Mouse (Mus musculus) layer of hippocampus, adult 9-10 months (tissue): ENCODE results near the gene Tiam1.

ENCODE experiments used
- DNase-seq: peaks from one replicate; pipeline ENCODE4 v3.0.0; 2022; ENCODE audit warnings: low spot score

Gene Tiam1

DNA sequence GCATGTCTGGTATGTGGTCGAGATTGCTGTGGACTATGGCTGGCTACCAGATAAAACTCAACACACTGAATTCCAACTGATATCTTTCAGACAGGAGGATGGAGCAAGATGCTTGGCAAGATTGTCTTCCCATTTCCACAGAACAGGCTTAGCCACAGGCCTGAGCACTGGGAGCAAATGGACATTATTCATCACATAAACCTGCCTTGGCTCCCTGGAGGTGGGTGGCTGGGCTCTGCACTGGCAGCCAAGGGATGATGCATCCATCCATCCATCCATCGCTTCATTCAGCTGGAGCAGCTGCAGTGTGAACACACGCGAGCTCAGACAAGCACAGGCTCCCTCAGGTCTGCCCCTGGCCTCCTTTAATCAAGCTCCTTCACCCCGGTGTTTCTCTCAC, 190.7 kb downstream of the Tiam1 start:
- DNase-seq = no peak

DNA sequence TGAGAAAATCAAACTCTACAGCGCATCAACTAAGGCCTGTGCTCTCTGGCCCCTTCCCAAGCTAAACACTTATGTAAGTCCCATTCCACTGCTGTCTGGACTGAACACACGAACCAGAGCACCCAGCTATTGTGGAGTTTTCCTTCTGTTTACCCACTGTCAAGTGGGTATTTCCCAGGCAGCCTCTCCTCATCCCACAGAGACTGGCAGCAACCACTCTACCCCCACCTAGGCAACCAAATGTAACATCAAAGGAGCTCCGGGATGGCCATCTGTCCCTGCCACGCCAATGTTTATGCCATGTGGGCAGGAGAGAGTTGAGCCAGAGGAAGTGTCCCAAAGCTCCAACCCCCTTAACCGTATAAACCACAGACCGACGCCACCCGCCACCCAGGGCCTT, 192.8 kb downstream of the Tiam1 start:
- DNase-seq = no peak

DNA sequence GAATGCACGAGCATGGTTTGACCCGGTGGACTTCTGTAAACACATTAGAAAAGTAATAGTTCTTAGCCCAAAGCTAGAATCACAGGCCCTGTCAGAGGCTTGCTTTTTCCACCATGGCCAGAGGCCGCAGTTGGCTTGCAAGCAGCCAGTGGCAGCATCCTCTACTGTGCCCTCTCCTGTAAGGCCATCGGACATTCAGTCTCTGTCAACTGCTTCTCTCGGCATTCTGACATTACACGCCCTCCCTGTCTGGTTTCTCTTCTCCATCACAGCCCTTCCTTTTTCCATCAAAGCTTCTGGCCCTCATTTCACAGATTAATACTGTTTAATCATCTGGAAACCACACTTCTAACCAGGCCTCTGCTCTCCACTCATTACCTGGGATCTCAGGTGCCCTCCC, 193.3 kb downstream of the Tiam1 start:
- DNase-seq = no peak

DNA sequence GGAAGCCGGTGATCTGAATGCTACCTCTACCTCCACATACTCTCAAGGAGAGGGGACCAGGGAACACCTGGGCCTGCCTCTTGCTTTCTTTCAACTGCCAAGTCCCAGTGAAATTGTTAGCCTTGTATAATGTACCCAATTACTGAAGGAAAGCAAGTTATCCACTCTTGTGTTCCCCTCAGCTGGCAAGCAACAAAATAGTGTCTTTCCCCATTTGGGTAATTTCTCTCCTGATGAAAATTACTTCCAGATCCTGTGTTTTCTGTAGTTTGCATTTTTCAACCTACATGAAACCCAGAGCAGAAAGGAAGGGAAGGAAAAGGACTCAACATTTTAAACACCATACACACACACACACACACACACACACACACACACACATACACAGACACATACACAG, 195.5 kb downstream of the Tiam1 start:
- no peak for DNase-seq

DNA sequence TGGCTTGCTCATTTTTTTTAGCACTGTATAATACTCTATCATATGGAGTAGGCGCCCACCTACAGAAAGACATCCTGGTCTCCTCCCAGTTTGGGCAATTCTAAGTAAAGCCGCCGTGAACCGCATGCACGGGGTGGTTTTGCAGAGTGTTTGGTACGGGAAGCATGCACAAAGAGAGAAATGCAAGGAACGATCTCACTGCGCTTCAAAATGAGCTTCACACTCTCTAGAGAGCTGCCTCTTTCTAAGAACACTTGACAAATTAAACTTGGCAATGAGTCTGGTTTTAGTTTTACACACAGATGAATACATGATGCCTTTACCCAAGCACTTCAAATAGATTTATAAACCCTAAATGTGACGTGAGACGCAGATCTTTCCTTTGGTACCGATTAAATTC, 196.8 kb downstream of the Tiam1 start:
- DNase-seq = no peak

DNA sequence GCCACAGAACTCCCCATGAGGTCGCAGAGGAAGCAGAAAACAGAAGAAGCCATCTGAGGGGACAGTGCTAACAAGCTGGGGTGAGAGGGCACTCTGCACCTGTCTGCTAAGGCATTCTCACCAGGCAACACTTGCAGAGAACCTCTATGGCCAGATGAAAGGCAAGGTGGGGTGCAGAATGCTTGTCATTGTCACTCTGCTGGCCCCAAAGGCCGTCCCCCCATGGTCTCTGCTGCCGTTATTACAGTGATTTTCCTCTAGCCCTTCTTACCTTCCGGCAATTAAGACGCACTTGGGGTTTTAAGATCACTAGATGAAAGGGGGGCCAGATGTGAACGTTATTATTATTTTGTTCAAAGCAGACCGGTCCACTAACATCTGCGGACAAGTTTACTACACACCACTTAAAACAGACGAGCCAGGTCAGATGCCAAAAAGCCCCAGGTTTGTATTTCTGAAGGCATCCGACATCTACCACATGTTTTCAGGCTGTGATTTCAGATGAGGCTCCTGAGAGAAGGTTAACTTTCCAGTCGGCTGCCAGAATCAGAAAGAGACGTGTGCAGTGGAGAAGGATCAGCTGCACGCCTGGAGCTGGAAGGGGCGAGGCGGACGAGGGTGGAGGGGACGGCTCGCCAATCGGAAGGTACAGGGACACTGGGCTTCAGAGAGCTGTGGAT, 198.8 kb downstream of the Tiam1 start:
- DNase-seq = no peak

DNA sequence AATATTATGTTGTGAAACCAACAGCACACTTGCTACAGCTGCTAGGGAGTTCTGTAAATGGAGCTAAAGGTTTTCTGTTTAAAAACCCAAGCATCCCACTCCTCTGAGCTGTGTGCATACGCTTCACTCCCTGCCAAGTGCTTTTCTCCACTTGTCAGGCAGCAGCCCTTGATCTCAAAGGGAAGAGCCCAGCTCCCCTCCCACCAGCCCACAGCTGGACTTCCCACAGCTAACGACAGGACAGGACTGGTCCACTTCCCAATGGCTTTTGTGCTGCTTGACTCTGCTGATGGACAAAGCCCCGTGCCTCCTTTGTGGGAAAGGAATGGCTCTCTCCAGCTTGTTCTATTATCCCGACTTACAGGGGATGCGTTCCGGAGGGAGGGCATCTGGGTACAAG, 199.5 kb downstream of the Tiam1 start:
- no peak for DNase-seq

DNA sequence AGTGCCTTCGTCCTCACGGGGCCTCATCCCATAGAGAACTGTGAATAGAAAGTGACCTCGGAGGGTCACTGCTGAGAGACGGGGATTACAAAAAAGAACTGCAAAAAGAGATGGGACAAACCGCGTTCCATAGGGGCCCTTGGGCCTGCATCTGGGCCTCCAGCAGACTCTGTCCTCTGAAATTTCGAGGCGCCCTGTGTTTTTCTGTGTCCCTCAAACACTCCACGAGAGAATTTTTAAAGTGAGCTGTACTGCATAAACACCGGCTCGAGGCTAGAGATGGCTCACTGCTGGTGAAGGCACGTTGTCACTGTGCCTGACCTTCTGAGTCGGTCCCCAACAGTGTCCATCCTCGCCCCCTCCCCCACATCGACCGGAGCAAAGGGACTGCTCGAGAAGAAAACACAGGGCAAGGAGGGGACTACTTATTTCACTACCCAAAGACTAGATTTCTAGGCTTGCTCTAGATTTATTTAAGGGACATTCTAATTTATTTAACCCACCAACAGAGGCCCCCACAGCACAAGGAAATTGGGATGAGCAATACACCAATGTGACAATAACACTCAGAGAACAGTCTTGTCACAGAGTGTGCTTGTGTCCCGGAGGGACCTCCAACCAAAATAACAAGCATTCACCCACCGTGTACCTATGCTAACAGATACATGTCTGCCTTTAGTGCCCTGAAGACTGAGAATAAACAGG, 200.2 kb downstream of the Tiam1 start:
- no peak for DNase-seq

DNA sequence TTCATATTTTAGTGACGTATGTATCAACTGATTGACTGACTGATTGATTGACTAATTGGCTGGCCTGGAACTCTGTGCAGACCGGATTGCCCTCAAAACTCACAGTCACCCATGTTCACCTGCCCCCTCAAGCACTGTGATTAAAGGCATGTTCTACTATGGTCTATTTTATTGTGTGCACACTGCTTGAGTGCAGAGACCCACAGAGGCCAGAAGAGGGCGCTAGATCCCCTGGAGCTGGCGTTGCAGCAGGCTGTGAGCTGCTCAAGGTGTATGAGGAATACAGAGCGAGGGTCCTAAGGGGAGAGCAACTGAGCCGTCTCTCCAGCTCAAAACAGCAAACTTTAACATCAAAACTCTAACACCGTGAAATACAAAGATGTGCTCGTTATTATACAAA, 202.9 kb downstream of the Tiam1 start:
- no peak for DNase-seq

DNA sequence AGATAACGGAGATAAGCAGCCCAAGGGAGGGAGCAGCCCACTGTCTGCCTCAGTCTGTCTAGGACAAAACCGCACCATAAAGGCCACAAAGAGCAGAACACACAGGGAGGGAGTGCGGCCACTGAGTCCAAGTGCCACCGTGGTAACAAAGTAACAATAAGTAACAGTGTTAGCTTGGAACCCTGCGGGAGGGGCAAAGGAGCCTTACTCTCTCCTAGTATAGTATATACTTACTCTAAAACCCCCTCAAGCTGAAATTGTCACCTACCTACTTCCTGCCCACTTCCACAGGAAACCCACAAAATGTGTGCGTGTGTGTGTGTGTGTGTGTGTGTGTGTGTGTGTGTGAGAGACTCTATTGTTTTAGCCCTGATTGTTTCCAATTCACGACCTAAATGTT, 205.3 kb downstream of the Tiam1 start:
- DNase-seq = no peak

DNA sequence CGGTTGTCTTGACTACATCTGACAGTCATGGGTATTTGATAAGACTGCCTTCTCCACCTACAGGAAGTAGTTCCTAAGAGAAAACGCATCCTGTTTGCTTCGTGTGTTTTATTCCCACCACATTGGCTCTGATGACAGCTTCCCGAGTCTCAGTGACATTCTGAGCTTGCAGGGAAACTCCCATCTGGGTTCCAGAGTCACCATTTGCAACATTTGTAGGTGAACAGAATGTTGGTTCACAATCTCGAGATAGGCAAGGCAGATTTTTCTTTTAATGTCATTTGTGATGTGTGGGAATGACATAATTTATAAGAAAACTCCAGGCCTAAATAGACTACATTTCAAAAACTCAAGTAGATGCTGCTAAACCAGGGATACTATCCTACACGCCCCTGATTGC, 207.0 kb downstream of the Tiam1 start:
- no peak for DNase-seq

DNA sequence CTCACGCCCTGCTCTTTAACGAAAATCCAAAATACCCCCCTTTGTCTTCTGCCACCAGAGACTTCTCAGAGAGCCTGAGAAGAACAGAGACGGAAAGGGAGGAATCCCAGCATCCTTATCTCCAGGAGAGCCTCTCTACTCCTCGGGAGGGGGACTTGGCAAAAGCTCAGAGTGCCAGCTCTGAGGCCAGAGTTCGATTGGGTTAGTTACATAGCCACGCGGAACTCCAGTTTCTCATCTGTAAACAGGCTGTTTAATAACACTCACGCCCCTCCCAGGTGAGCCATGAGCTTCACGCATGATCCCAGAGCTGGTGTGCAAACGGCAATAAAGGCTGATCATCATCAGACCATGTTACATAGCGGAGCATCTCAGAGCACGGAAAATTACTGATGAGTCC, 208.2 kb downstream of the Tiam1 start:
- no peak for DNase-seq

DNA sequence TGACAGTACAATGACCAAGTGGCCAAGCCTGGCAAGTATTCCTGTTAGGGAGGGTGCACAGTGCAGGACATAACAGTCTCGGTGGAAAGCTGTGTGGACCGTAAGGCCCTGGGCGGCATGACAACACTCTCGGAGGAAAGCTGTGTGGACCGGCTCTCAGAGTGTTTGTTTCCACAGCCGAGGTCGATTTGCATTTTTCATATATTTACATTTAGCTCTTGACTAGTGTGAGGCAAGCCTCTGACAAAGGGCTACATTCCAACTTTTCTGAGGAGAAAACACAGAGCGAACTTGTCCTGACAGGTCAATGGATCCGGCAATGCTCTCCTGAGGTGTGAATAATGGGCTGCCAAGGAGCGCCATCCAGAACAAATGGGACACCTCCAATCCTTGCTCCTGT, 209.0 kb downstream of the Tiam1 start:
- no peak for DNase-seq

DNA sequence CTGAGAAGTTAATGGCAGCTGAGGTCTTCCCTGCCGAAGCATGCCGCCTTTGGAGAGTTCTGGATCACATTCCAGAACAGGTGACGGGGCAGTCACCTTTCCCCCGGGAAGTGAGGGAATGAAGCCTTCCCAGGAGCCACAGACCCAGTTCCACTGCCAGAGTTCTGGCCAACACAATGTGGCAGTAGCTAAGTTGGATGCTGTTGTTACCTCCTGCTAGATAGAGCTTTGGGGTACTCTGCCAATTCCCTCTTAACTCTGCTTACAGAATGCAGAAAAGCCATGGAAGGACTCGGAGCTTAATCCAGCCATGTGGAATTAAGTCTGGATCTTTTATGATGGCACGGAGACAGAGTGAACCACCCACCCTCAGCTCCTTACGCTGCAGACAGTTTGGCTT, 209.6 kb downstream of the Tiam1 start:
- DNase-seq = no peak

DNA sequence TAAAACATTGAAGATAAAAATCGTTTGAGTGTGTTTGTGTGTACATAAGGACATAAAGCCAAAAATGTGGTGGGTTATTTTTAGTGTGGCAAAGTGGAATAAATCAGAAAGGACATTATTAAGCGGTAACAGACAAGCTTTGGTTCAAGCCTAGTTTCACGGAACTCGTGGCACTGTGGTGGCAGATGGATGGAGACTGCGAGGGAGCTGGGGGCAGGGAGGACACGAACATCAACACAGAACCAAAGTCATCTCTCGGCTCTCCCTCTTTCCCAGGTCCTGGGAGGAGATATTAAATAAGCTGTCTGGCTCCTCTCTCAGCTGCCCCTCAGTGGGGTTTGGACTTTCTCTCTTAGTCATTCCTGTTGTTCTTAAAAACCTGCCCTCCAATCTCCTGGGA, 215.0 kb downstream of the Tiam1 start:
- DNase-seq = no peak

DNA sequence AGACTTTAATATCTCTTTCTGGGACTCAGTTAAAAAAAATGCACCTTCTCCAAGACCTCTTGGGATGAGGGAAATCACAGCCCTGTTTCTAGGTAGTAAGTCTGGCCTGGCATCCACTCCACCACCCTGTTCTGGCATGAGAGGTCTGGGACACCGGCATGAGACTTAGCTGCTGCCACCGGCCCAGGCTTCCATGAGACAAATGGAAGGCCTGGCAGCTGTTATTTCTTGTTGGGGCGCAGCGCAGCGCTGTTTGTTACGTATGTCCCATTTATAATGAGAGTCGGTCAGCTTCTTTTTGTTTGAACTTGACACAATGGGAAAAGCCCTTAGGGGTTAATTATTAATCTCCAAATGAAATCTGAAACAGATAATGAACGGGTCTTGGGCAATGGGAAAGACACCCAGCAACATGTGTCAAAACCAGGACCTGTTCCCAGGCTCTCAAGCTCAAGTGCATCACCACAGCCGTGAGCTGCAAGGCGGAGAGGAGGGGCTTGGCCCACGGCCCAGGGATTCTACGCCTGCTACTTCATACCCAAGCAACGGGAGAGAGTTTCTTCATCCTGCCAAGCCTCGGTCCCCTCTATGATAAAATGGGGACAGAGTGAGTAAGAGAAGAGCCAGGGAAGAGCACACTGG, 219.2 kb downstream of the Tiam1 start:
- no peak for DNase-seq

DNA sequence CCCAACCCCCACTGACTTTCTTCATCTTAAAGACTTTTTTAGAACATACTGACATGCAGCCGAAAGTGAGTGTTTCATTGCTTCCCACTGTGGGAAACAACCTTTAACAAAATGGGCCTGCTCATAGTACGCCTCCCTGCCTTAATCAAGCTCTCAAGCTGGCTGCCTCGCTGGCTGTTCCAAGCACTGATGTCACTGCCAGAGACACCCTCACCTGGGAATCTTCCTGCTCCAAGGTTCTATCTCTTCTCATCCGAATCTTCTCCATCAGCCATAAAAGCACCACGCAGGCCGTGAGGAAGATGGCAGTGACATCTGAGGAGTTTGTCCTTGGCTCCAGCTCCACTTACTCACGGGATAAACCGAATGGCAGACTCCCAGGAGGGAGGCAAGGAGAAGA, 220.3 kb downstream of the Tiam1 start:
- no peak for DNase-seq

DNA sequence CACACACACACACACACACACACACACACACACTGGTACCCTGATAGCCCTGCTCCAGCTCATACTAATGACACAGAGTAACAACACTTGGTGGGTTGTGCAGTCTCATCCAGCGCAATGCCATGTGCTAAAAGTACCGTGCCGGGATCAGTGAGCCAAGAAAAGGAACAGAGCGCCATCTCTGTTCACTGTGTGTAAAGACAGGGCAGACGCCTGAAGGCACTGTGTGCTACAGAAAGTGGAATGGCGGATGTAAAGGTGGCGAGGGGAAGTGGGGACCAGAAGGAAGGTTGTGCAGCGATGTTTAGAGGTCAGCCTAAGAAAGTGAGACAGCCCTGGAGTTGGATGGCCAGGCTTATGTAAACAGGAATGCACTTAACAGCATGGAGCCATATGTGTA, 221.1 kb downstream of the Tiam1 start:
- DNase-seq = no peak

DNA sequence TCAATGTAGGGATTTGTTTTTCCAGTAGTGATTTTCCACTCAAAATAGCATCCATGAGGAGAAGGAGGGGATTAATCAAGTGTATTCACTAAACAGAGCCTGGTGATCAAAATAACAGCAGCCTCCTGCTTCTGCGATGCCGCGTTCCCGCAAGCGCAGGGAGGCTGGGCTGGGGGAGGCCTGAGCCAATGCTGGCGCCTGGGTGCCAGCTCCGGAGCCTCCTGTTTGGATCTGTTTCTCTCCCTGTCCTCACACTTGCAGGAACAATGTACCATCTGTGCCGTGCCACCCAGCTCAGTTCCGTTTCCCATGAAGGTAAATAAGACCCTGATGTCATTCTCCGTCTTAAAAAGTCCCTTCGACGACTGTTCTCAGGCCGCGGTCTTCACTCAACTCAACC, 222.2 kb downstream of the Tiam1 start:
- no peak for DNase-seq

DNA sequence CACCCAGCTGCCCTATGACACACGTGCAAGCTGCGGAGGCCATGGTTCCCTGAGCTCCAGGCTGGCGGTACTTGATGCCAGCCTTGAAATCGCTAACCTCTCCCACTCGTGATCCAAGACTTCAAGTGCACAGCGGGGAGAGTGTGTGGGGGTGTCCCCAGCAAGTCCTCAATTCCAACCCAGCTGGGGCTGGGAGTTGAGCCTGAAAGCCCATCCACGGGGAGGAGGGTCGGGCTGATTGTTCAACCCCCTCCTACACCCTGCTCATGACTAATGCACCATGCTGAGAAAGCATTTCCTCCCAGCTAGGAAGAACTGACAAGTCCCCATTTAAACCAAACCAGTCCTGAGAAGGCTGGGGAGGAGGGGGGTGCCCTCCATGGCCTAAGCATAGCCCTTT, 223.2 kb downstream of the Tiam1 start:
- no peak for DNase-seq

DNA sequence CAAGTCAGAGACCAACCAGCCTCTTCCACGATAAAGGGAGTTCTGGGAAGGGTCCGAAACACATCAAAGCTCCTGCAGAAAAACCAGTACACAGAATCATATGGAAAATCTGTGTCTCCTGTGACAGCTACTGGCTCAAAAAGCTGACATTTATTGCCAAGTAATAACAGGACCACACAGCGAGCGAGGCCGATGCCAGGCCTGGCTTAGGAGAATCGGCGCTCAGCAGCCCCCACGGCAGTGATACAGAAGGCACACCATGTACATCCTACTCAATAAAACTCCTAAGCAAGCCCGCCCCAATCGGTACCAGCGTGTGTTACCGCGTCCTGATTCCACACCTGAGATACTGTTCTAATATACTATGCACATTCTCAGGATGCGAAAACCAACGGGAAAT, 226.2 kb downstream of the Tiam1 start:
- no peak for DNase-seq

DNA sequence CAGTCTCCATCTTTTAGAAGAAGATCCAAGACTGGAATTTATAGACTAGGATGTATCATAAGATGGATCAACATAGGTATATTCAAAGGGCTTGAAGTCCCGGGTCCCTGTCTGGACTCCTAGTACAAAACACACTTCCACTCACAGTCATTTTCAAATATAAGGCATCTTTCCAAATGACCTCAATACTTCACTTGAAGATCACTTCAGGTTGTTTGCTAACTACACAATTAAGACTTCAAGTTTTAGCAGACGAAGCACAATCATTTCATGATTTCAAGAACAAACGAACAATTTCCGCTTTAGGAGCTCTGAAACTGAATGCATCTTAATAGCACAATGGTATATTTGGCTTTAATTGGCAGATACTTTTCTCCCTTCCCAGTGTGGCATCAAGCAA, 228.6 kb downstream of the Tiam1 start:
- DNase-seq = no peak

DNA sequence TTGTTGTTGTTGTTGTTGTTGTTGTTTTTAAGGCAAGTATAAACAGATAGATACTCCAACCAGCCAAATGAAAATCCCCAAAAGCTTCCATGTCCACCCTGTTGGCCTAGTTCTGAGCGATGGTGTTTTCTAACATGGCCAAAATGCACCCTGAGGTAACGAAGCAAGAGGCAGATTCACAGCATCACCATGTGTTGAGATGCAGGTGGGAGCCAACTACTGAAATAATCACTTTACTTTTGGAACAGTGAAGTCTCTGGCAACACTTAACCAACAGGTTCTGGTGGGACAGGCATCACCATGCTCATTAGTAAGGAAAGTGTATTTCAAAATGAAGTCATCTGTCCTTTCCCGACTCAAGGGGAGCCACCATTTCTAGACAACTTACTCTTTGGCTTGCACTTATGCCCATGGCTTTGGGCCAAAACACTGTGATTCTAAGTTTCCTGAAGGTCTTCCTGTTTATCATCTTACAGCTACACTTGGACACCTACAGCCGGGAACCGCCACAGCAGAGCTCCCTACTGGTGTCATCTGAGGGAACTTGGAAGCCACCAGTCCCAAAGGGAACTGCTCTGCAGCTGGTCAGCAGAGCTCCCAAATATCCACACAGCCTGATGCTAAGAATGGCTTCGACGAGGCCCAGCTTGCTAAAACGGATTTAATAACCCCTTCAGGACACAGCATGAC, 230.7 kb downstream of the Tiam1 start:
- no peak for DNase-seq
